25 mouse cellular contexts compared by ENCODE assay signal in the genomic region with DNA sequence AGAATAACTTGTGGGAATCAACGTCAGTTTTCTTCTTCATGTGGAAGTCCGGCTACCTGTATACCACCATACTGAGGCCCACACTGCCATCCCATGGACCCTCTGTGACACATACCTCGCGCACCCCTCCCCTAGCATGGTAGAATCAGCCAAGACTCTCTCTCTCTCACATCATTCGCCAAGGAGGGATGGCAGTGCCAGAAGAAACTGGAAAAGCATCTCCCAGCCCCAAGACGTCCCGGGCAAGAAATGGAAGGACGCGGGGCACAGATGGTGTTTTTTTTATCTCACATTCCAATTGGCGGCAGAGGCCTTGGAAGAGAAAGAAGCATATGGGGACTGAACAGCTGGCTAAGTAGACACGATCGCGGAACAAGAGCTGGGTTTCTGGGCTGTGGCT.
DNase-seq lines count a peak whose midpoint lies in the region; ATAC-seq and TF ChIP-seq lines count a peak whose summit lies in the region.
"Had no signal": no experiment of that assay in that cellular context is flagged by ENCODE, and none has a peak within 500 bp of the region (broad histone marks: within the 10 kb centered on the region; RNA-seq: fewer than 3 reads in every experiment).

No protein-coding gene starts in this region.

- no peak overlapping the region for H3K27ac ChIP-seq in embryonic facial prominence, embryonic 14.5 days (replicated peaks; ENCODE audit: low read depth, low read length)
- H3K27ac ChIP-seq in embryonic facial prominence, embryonic 10.5 days (replicated peaks): no peak overlapping the region
- peak overlapping the region; percentile 55; the same call in 1 of the 2 replicates for H3K27ac ChIP-seq in forebrain, embryonic 15.5 days (replicated peaks)
- H3K27ac ChIP-seq in forebrain, embryonic 10.5 days: no peak overlapping the region
- H3K27ac ChIP-seq in forebrain, postnatal 0 days (ENCODE audit: low read depth, low read length): no peak overlapping the region
- no peak overlapping the region for H3K27ac ChIP-seq in heart, embryonic 12.5 days (ENCODE audit: poor library complexity, severe bottlenecking)
- H3K27ac ChIP-seq: embryonic facial prominence, embryonic 15.5 days; heart, embryonic 10.5 days; hindbrain, embryonic 10.5 days; hindbrain, embryonic 13.5 days; intestine, embryonic 15.5 days had no signal

- H3K9ac ChIP-seq in embryonic facial prominence, embryonic 14.5 days (ENCODE audit: low read depth, low read length): no peak overlapping the region
- H3K9ac ChIP-seq in forebrain, embryonic 15.5 days (replicated peaks): no peak overlapping the region
- no peak overlapping the region for H3K9ac ChIP-seq in forebrain, postnatal 0 days
- no peak overlapping the region for H3K9ac ChIP-seq in heart, embryonic 12.5 days
- H3K9ac ChIP-seq: embryonic facial prominence, embryonic 15.5 days; hindbrain, embryonic 13.5 days; intestine, embryonic 15.5 days had no signal

- H3K36me3 ChIP-seq in embryonic facial prominence, embryonic 14.5 days (ENCODE audit: control insufficient read depth, insufficient read depth, low read length): no peaks in the 10 kb centered on the region
- H3K36me3 ChIP-seq in embryonic facial prominence, embryonic 10.5 days (replicated peaks): no peaks in the 10 kb centered on the region
- H3K36me3 ChIP-seq in forebrain, embryonic 15.5 days: no peaks in the 10 kb centered on the region
- H3K36me3 ChIP-seq in forebrain, embryonic 10.5 days (replicated peaks): no peaks in the 10 kb centered on the region
- no peaks in the 10 kb centered on the region for H3K36me3 ChIP-seq in forebrain, postnatal 0 days (ENCODE audit: insufficient read depth)
- H3K36me3 ChIP-seq in heart, embryonic 12.5 days: no peaks in the 10 kb centered on the region
- H3K36me3 ChIP-seq: embryonic facial prominence, embryonic 15.5 days; heart, embryonic 10.5 days; hindbrain, embryonic 10.5 days; hindbrain, embryonic 13.5 days; intestine, embryonic 15.5 days had no signal

- H3K9me3 ChIP-seq in embryonic facial prominence, embryonic 14.5 days (ENCODE audit: control insufficient read depth, low read length): no peaks in the 10 kb centered on the region
- H3K9me3 ChIP-seq in embryonic facial prominence, embryonic 10.5 days: no peaks in the 10 kb centered on the region
- no peaks in the 10 kb centered on the region for H3K9me3 ChIP-seq in forebrain, embryonic 15.5 days
- H3K9me3 ChIP-seq in forebrain, embryonic 10.5 days: no peaks in the 10 kb centered on the region
- H3K9me3 ChIP-seq in forebrain, postnatal 0 days (ENCODE audit: low read length): no peaks in the 10 kb centered on the region
- H3K9me3 ChIP-seq in heart, embryonic 12.5 days (replicated peaks): no peaks in the 10 kb centered on the region
- H3K9me3 ChIP-seq: embryonic facial prominence, embryonic 15.5 days; heart, embryonic 10.5 days; hindbrain, embryonic 10.5 days; hindbrain, embryonic 13.5 days; intestine, embryonic 15.5 days had no signal

- ATAC-seq in embryonic facial prominence, embryonic 14.5 days (ENCODE audit: low read depth): no peak
- peak; percentile 60 for ATAC-seq in forebrain, embryonic 15.5 days (replicated peaks)
- ATAC-seq in forebrain, postnatal 0 days: peak; percentile 75
- ATAC-seq in heart, embryonic 12.5 days (ENCODE audit: insufficient number of reproducible peaks, low FRiP score): no peak
- ATAC-seq: activated CD4-positive, CD25-positive, alpha-beta regulatory T cell, adult 4 months; hindbrain, embryonic 16.5 days; intestine, embryonic 15.5 days had no signal

- no peak overlapping the region for H3K4me2 ChIP-seq in embryonic facial prominence, embryonic 14.5 days (ENCODE audit: low read depth, low read length)
- no peak overlapping the region for H3K4me2 ChIP-seq in forebrain, embryonic 15.5 days (replicated peaks)
- H3K4me2 ChIP-seq in forebrain, postnatal 0 days (ENCODE audit: low read depth): no peak overlapping the region
- no peak overlapping the region for H3K4me2 ChIP-seq in heart, embryonic 12.5 days
- H3K4me2 ChIP-seq: embryonic facial prominence, embryonic 15.5 days; hindbrain, embryonic 13.5 days; intestine, embryonic 15.5 days had no signal

- WGBS in embryonic facial prominence, embryonic 14.5 days: 75% methylated on average over 13 of the region's 13 CpGs
- WGBS in embryonic facial prominence, embryonic 10.5 days: 86% methylated on average over 13 of the region's 13 CpGs
- WGBS in forebrain, embryonic 15.5 days: 77% methylated on average over 13 of the region's 13 CpGs
- WGBS in forebrain, embryonic 10.5 days: 87% methylated on average over 13 of the region's 13 CpGs
- 63% methylated on average over 13 of the region's 13 CpGs for WGBS in forebrain, postnatal 0 days
- 78% methylated on average over 13 of the region's 13 CpGs for WGBS in heart, embryonic 12.5 days

- peak; percentile 19 for DNase-seq in embryonic facial prominence, embryonic 14.5 days (ENCODE audit: low spot score)
- no peak for DNase-seq in embryonic facial prominence, embryonic 10.5 days (ENCODE audit: low spot score)
- DNase-seq in forebrain, embryonic 10.5 days (ENCODE audit: extremely low spot score, low spot score): no peak
- peak; percentile 70 to 75 for DNase-seq in right cerebral cortex, postnatal 10 days (ENCODE audit: low spot score in 2 of 2)
- no peak for DNase-seq in right cerebral cortex, adult 2 months (ENCODE audit: low spot score in 2 of 2)
- DNase-seq in forebrain, postnatal 0 days: peak; percentile 78
- DNase-seq: adrenal gland, adult 8-10 months; adrenal gland, postnatal 25 days; cerebellum, adult 11-12 months; cerebellum, adult 8-10 months; cerebellum, postnatal 36 days; embryo, embryonic 11 days; gastrocnemius, postnatal 25 days; heart, adult 18-20 months; kidney, adult 11 months; kidney, adult 8-10 months had no signal

- H3K4me1 ChIP-seq in embryonic facial prominence, embryonic 14.5 days (ENCODE audit: control insufficient read depth, insufficient read depth, low read length): no peaks in the 10 kb centered on the region
- H3K4me1 ChIP-seq in embryonic facial prominence, embryonic 10.5 days: no peaks in the 10 kb centered on the region
- H3K4me1 ChIP-seq in forebrain, embryonic 15.5 days: peaks cover 10% of the 10 kb centered on the region; the same call in 1 of the 2 replicates
- H3K4me1 ChIP-seq in forebrain, embryonic 10.5 days: no peaks in the 10 kb centered on the region; the same call in 1 of the 2 replicates
- H3K4me1 ChIP-seq in forebrain, postnatal 0 days (ENCODE audit: insufficient read depth): no peaks in the 10 kb centered on the region
- H3K4me1 ChIP-seq in heart, embryonic 12.5 days (replicated peaks): no peaks in the 10 kb centered on the region
- H3K4me1 ChIP-seq: embryonic facial prominence, embryonic 15.5 days; heart, embryonic 10.5 days; hindbrain, embryonic 13.5 days; intestine, embryonic 15.5 days had no signal

- no peaks in the 10 kb centered on the region for H3K27me3 ChIP-seq in embryonic facial prominence, embryonic 14.5 days (replicated peaks; ENCODE audit: control insufficient read depth, insufficient read depth, low read length)
- H3K27me3 ChIP-seq in embryonic facial prominence, embryonic 10.5 days (replicated peaks; ENCODE audit: low read depth, poor library complexity, severe bottlenecking): no peaks in the 10 kb centered on the region
- no peaks in the 10 kb centered on the region for H3K27me3 ChIP-seq in forebrain, embryonic 15.5 days
- 0 out of 2 replicates have a peak, but pooled peaks cover 5% of the 10 kb centered on the region for H3K27me3 ChIP-seq in forebrain, embryonic 10.5 days (ENCODE audit: poor library complexity, severe bottlenecking)
- H3K27me3 ChIP-seq in forebrain, postnatal 0 days (ENCODE audit: insufficient read depth, low read length): no peaks in the 10 kb centered on the region
- no peaks in the 10 kb centered on the region for H3K27me3 ChIP-seq in heart, embryonic 12.5 days (replicated peaks)
- H3K27me3 ChIP-seq: embryonic facial prominence, embryonic 15.5 days; hindbrain, embryonic 13.5 days; intestine, embryonic 15.5 days had no signal

- no peak for TF ChIP-seq CTCF in forebrain, postnatal 0 days (IDR thresholded peaks at IDR 0.05; ENCODE audit: low read depth)

- H3K4me3 ChIP-seq in embryonic facial prominence, embryonic 14.5 days (ENCODE audit: low read depth, low read length): no peak overlapping the region
- H3K4me3 ChIP-seq in embryonic facial prominence, embryonic 10.5 days: no peak overlapping the region
- H3K4me3 ChIP-seq in forebrain, embryonic 15.5 days: no peak overlapping the region
- no peak overlapping the region for H3K4me3 ChIP-seq in forebrain, embryonic 10.5 days
- no peak overlapping the region for H3K4me3 ChIP-seq in forebrain, postnatal 0 days (ENCODE audit: low read depth, low read length)
- H3K4me3 ChIP-seq in heart, embryonic 12.5 days: no peak overlapping the region
- H3K4me3 ChIP-seq: embryonic facial prominence, embryonic 15.5 days; heart, embryonic 10.5 days; hindbrain, embryonic 10.5 days; hindbrain, embryonic 13.5 days; intestine, embryonic 15.5 days had no signal

Comparison
In these comparisons a context has a peak if more than half of its experiments do, and no peak if none do; other contexts are left out.
1. DNase-seq: peak in embryonic facial prominence, embryonic 14.5 days (single experiment), right cerebral cortex, postnatal 10 days (2 of 2) and forebrain, postnatal 0 days (single experiment); none in embryonic facial prominence, embryonic 10.5 days (single experiment), forebrain, embryonic 10.5 days (single experiment) and right cerebral cortex, adult 2 months (0 of 2).
2. ATAC-seq: peak in forebrain, embryonic 15.5 days (single experiment) and forebrain, postnatal 0 days (single experiment); none in embryonic facial prominence, embryonic 14.5 days (single experiment) and heart, embryonic 12.5 days (single experiment).